Mouse (Mus musculus) common myeloid progenitor, adult 5-6 weeks (primary cell): ENCODE measurements around the gene Cylc1. TPM values are rescaled to one million over a fixed set of nuclear protein-coding genes. Genes with fewer than 3 reads are reported as not detected.

ENCODE experiments used
- ATAC-seq: replicated peaks from 2 replicates; pipeline ENCODE4 v1.8.0; 2016; ENCODE audit warnings: low read depth, mild to moderate bottlenecking, moderate TSS enrichment, inconsistent platforms; ENCODE audit not compliant: poor library complexity, severe bottlenecking
- total RNA-seq: library from RNA; stranded (forward); fragments of 200-1000, 187-1606 nt; gene quantifications from 2 replicates; pipeline ENCODE4 v1.2.3, GENCODE M21; 2017

Cylc1 gene
- not detected in 2 replicates for total RNA-seq

DNA sequence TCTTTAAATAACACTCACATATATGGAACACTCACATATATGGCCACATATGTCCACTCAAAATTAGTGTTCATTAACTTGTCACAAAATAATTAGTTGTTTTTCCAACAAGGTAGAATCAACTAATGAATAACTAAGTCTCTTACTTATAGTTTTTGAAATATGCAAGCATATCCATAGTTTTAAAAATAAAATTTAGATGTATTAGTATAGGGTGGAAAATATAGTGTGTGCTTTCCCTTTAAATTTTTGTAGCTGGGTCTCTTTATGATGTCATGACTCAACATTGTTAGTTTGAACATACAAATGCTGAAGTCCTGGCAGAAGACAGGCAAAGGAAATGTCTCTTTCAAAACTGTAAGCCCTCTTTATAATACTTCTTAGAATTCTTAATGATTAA lies at the start of gene Cylc1:
Gene Cylc1, plus strand, starts transcription at position 301 of the 400 bp plus-strand sequence.
- ATAC-seq, result no peak

DNA sequence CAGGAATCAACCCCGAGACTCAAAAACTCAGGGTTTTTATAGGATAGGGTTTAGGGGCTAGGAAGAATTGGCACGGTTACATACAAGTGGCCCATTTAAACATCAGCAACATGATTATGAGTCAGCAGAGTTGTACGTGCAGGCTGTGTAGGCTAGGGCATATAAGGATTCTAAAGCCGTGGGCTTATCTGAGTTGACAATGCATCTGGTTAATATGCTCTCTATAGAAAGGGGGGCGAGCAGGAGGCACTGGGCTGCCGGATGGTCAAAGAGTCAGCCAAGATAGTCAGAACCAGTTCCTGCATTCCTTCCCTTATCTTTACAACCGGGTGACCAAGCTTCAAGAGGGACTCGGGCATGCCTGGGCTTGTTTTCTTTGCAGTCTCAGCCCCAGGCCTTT lies 31.5 kb upstream of the Cylc1 start:
- no peak for ATAC-seq

GRCm38 (mm10) chrX:111168040-111168439 lies 57.8 kb downstream of the Cylc1 start, which contains the start of gene Gm10112:
TSS of gene Gm10112 (plus strand) at chrX:111168340.
- ATAC-seq, result no peak

Other genes with a start within 250 kb of the Cylc1 start
- gene Gm10112, start 57.9 kb downstream of the Cylc1 start, total RNA-seq, result not detected in 2 replicates